Comparison of ENCODE assay signal across 12 mouse cellular contexts in the genomic region with DNA sequence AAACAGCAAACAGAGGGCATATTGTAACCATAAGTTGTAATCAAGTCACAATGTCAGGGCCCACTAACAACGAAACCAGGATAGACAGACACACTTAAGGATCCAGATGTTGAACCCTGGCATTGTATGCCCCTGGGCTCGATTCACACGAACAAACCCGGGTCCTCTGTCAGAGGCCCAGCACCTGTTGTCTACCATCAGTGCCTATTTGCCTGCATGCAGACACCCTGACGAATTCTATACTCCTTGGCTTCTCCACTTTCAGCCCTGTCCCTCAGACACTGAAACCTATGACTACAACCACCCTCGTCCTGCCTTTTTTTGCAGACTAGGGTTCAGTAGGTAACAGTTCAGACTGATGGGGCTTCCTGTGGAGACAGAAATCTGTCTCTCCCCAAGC.
DNase-seq lines count a peak whose midpoint lies in the region; ATAC-seq and TF ChIP-seq lines count a peak whose summit lies in the region.
"Had no signal": no experiment of that assay in that cellular context is flagged by ENCODE, and none has a peak within 500 bp of the region (broad histone marks: within the 10 kb centered on the region; RNA-seq: fewer than 3 reads in every experiment).

No protein-coding gene starts in this region.

- no peak overlapping the region for H3ac ChIP-seq in myocyte (ENCODE audit: control insufficient read depth, insufficient read length)

- no peak overlapping the region for H3K4me2 ChIP-seq in intestine, embryonic 14.5 days (ENCODE audit: low read length)
- no peak overlapping the region for H3K4me2 ChIP-seq in intestine, postnatal 0 days (replicated peaks; ENCODE audit: low read depth)
- no peak overlapping the region for H3K4me2 ChIP-seq in embryonic facial prominence, embryonic 12.5 days (replicated peaks)
- 0 out of 2 replicates have a peak overlapping the region, but pooled peaks have one; percentile 5 for H3K4me2 ChIP-seq in embryonic facial prominence, embryonic 15.5 days (replicated peaks)
- H3K4me2 ChIP-seq in myocyte (ENCODE audit: low read depth) = no peak overlapping the region
- H3K4me2 ChIP-seq: heart, embryonic 11.5 days; liver, embryonic 13.5 days; midbrain, embryonic 13.5 days had no signal

- WGBS in intestine, embryonic 14.5 days = 78% methylated on average over 6 of the region's 6 CpGs
- WGBS in intestine, postnatal 0 days = 83% methylated on average over 6 of the region's 6 CpGs
- WGBS in embryonic facial prominence, embryonic 12.5 days = 43% methylated on average over 6 of the region's 6 CpGs
- WGBS in embryonic facial prominence, embryonic 15.5 days = 50% methylated on average over 6 of the region's 6 CpGs

- TF ChIP-seq CTCF in intestine, postnatal 0 days (IDR thresholded peaks at IDR 0.05; ENCODE audit: low read depth) = no peak

- H3K79me2 ChIP-seq in myocyte (ENCODE audit: control insufficient read depth, insufficient read depth) = no peaks in the 10 kb centered on the region

- no peaks in the 10 kb centered on the region for H3K9me3 ChIP-seq in intestine, embryonic 14.5 days (ENCODE audit: control insufficient read depth, low read length)
- no peaks in the 10 kb centered on the region for H3K9me3 ChIP-seq in intestine, postnatal 0 days (ENCODE audit: control insufficient read depth)
- no peaks in the 10 kb centered on the region for H3K9me3 ChIP-seq in embryonic facial prominence, embryonic 12.5 days
- H3K9me3 ChIP-seq in embryonic facial prominence, embryonic 15.5 days (replicated peaks) = no peaks in the 10 kb centered on the region
- H3K9me3 ChIP-seq: limb, embryonic 12.5 days; liver, embryonic 13.5 days; midbrain, embryonic 13.5 days had no signal

- TF ChIP-seq POLR2A in myocyte (IDR thresholded peaks at IDR 0.05; ENCODE audit: insufficient read length, low read depth) = no peak

- no peaks in the 10 kb centered on the region for H3K36me3 ChIP-seq in intestine, embryonic 14.5 days (ENCODE audit: control insufficient read depth, insufficient read depth, low read length)
- no peaks in the 10 kb centered on the region for H3K36me3 ChIP-seq in intestine, postnatal 0 days (ENCODE audit: control insufficient read depth, insufficient read depth)
- H3K36me3 ChIP-seq in embryonic facial prominence, embryonic 12.5 days = no peaks in the 10 kb centered on the region
- H3K36me3 ChIP-seq in embryonic facial prominence, embryonic 15.5 days = no peaks in the 10 kb centered on the region
- no peaks in the 10 kb centered on the region for H3K36me3 ChIP-seq in myocyte (ENCODE audit: control insufficient read depth, insufficient read depth)
- H3K36me3 ChIP-seq: limb, embryonic 12.5 days; liver, embryonic 13.5 days; midbrain, embryonic 13.5 days had no signal

- ATAC-seq in intestine, embryonic 14.5 days (replicated peaks; ENCODE audit: low FRiP score, low TSS enrichment, low read depth) = 0 out of 2 replicates have a peak, but pooled peaks have one; percentile 28
- no peak for ATAC-seq in intestine, postnatal 0 days
- ATAC-seq in embryonic facial prominence, embryonic 12.5 days (ENCODE audit: insufficient number of reproducible peaks, insufficient read depth, low FRiP score, low TSS enrichment) = peak; percentile 11; the same call in 1 of the 2 replicates
- no peak for ATAC-seq in embryonic facial prominence, embryonic 15.5 days (ENCODE audit: insufficient number of reproducible peaks, low FRiP score, low TSS enrichment, low read depth)
- ATAC-seq in activated CD4-positive, CD25-positive, alpha-beta regulatory T cell, adult 4 months = no peak

- H3K27ac ChIP-seq in intestine, embryonic 14.5 days (ENCODE audit: low read depth) = 0 out of 2 replicates have a peak overlapping the region, but pooled peaks have one; percentile 12
- no peak overlapping the region for H3K27ac ChIP-seq in intestine, postnatal 0 days (ENCODE audit: low read depth, low read length)
- no peak overlapping the region for H3K27ac ChIP-seq in embryonic facial prominence, embryonic 12.5 days
- no peak overlapping the region for H3K27ac ChIP-seq in embryonic facial prominence, embryonic 15.5 days (replicated peaks)
- H3K27ac ChIP-seq: limb, embryonic 12.5 days; liver, embryonic 13.5 days; midbrain, embryonic 13.5 days had no signal

- H3K4me3 ChIP-seq in intestine, embryonic 14.5 days (ENCODE audit: low read depth, low read length) = no peak overlapping the region
- no peak overlapping the region for H3K4me3 ChIP-seq in intestine, postnatal 0 days (ENCODE audit: low read depth, low read length)
- H3K4me3 ChIP-seq in embryonic facial prominence, embryonic 12.5 days = no peak overlapping the region
- H3K4me3 ChIP-seq in embryonic facial prominence, embryonic 15.5 days (replicated peaks) = no peak overlapping the region
- no peak overlapping the region for H3K4me3 ChIP-seq in myocyte
- H3K4me3 ChIP-seq: limb, embryonic 12.5 days; liver, embryonic 13.5 days; midbrain, embryonic 13.5 days had no signal

- no peaks in the 10 kb centered on the region for H3K27me3 ChIP-seq in intestine, embryonic 14.5 days (replicated peaks; ENCODE audit: control insufficient read depth, insufficient read depth, low read length)
- no peaks in the 10 kb centered on the region for H3K27me3 ChIP-seq in intestine, postnatal 0 days (replicated peaks; ENCODE audit: control insufficient read depth, insufficient read depth, low read length)
- H3K27me3 ChIP-seq in embryonic facial prominence, embryonic 12.5 days = 0 out of 2 replicates have a peak, but pooled peaks cover 4% of the 10 kb centered on the region
- peaks cover 22% of the 10 kb centered on the region for H3K27me3 ChIP-seq in embryonic facial prominence, embryonic 15.5 days
- no peaks in the 10 kb centered on the region for H3K27me3 ChIP-seq in myocyte (ENCODE audit: control insufficient read depth, insufficient read depth, insufficient read length)
- H3K27me3 ChIP-seq: liver, embryonic 13.5 days had no signal

- no peak for DNase-seq in intestine, embryonic 14.5 days (ENCODE audit: low spot score)
- DNase-seq in ovary, postnatal 10 days (ENCODE audit: low spot score) = no peak
- DNase-seq: liver, embryonic 13.5 days had no signal

- no peak overlapping the region for H3K9ac ChIP-seq in intestine, embryonic 14.5 days (ENCODE audit: low read length)
- no peak overlapping the region for H3K9ac ChIP-seq in intestine, postnatal 0 days (ENCODE audit: low read depth, low read length)
- no peak overlapping the region for H3K9ac ChIP-seq in embryonic facial prominence, embryonic 12.5 days
- H3K9ac ChIP-seq in embryonic facial prominence, embryonic 15.5 days = no peak overlapping the region
- H3K9ac ChIP-seq: forebrain, postnatal 0 days; limb, embryonic 12.5 days; liver, embryonic 13.5 days; midbrain, embryonic 13.5 days had no signal

- H3K4me1 ChIP-seq in intestine, embryonic 14.5 days (replicated peaks; ENCODE audit: control insufficient read depth, insufficient read depth, low read length) = no peaks in the 10 kb centered on the region; the same call in 1 of the 2 replicates
- H3K4me1 ChIP-seq in intestine, postnatal 0 days (replicated peaks; ENCODE audit: control insufficient read depth, insufficient read depth, low read length) = no peaks in the 10 kb centered on the region
- H3K4me1 ChIP-seq in embryonic facial prominence, embryonic 12.5 days = peaks cover 7% of the 10 kb centered on the region; the same call in 1 of the 2 replicates
- peaks cover 7% of the 10 kb centered on the region for H3K4me1 ChIP-seq in embryonic facial prominence, embryonic 15.5 days
- H3K4me1 ChIP-seq: liver, embryonic 13.5 days; midbrain, embryonic 13.5 days had no signal

TF ChIP-seq in myocyte, 11 proteins besides CTCF, POLR2A, EP300 and RAD21:
- peak in 2 of 3 experiments; percentile 65 to 66 for TF ChIP-seq MYOD1 (IDR thresholded peaks at IDR 0.05; ENCODE audit: control insufficient read depth in 1 of 3, insufficient read length in 2 of 3, low read depth in 2 of 3)
- no peak for TF ChIP-seq TCF12 (IDR thresholded peaks at IDR 0.05; ENCODE audit: insufficient read depth, poor library complexity, severe bottlenecking)
TF ChIP-seq in myocyte: peak in this region for 1.

Comparison
In these comparisons a context has a peak if more than half of its experiments do, and no peak if none do; other contexts are left out.
1. ATAC-seq: peak in intestine, embryonic 14.5 days (single experiment) and embryonic facial prominence, embryonic 12.5 days (single experiment); none in intestine, postnatal 0 days (single experiment), embryonic facial prominence, embryonic 15.5 days (single experiment) and activated CD4-positive, CD25-positive, alpha-beta regulatory T cell, adult 4 months (single experiment).